Mouse (Mus musculus) lung, postnatal 25 days (tissue): ENCODE measurements around the gene Apoc3.

Experiments used
- DNase-seq: peaks from one replicate; pipeline ENCODE4 v3.0.0; 2022; ENCODE audit warnings: low spot score

The Apoc3 gene

DNA sequence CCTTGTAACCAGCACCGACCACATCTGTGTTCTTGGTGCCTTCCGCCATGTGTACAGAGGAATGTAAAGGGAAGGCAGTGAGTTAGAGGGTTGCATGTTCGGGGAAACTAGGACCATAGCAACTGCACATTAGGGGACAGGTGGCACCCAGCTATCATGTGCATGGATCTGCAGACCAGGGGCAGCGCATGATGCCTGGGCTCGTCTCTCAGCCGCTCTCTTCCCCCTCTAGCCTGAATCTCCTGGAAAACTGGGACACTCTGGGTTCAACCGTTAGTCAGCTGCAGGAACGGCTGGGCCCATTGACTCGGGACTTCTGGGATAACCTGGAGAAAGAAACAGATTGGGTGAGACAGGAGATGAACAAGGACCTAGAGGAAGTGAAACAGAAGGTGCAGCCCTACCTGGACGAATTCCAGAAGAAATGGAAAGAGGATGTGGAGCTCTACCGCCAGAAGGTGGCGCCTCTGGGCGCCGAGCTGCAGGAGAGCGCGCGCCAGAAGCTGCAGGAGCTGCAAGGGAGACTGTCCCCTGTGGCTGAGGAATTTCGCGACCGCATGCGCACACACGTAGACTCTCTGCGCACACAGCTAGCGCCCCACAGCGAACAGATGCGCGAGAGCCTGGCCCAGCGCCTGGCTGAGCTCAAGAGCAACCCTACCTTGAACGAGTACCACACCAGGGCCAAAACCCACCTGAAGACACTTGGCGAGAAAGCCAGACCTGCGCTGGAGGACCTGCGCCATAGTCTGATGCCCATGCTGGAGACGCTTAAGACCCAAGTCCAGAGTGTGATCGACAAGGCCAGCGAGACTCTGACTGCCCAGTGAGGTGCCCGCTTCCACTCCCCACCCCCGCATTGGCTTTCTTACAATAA, 5.6 kb downstream of the Apoc3 start:
- peak; percentile 82 for DNase-seq

DNA sequence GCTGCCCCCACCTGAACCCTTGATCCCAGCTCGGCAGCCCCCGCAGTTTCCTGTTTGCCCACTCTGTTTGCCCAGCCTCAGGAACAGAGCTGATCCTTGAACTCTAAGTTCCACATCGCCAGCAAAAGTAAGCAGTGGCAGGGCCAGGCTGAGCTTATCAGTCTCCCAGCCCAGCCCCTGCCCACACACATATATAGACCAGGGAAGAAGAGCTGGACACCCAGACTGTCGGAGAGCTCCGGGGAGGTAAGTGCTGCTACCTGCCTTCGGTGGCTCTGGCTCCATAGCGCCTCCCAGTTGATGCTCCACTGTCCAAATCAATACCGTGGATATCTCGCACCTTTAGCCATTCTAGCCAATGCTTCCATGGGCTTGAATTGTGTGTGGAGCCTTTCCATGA, 6.9 kb downstream of the Apoc3 start, which contains the start of gene Apoa1:
Apoa1 (plus strand) TSS at position 90 of the 400 bp plus-strand sequence.
- no peak for DNase-seq

DNA sequence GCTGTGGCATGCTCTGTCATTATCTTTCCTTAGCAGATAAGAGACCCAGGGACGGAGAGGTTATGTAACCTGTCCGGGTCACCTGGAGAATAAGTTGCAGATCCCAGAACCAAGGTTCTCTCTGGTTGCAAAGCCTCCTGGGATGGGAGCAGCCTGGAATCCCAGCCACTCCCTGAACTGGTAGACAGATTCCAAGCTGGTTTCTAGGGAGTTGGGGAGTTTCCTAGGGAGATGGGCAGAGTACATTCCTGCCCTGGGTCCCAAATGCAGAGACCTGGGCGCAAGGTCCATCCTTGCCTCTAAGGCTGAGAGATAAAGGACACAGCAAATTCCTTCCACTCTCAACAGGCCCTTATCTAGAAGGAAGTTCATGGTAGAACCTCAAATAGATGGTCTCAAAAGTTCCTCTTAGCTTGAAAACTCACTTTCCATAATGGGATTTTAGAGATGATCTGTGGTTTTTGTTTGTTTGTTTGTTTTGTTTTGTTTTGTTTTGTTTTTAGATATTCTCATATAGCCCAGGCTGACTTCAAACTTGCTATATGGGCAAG, 8.3 kb downstream of the Apoc3 start:
- DNase-seq, result no peak

DNA sequence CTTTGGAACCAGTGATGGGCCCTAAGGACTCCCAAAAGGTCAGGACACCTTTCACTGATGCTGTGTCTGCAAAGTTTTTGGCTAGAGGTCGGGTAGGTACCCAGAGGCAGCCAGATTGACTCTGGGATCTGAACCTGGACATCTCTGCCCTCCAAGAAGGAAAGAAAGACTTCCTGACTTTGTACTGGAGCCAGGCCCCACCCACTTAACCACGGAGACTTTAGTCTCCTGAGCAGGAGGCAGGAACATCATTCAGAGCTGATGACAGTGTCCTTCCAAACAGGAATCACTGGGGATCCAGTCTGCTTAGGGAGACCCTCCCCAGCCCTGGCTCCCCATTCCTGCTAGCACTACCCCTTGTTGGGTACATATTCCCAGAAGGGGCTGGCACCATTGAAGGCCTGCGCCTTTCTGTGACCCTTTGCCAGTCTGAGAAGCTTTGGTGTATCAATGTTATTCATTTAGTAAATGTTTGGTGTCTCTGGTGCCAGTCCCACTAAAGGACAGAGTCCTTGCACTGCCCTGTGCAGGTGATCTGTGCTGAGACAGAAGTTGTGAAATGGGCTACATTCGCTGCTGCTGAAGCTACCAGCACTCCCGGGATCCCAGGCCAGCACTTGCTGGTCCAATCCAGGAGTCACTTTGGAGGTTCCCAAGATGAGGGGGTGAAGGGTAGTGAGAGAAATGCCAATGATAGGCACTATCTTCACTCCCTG, 10.3 kb downstream of the Apoc3 start:
- no peak for DNase-seq

DNA sequence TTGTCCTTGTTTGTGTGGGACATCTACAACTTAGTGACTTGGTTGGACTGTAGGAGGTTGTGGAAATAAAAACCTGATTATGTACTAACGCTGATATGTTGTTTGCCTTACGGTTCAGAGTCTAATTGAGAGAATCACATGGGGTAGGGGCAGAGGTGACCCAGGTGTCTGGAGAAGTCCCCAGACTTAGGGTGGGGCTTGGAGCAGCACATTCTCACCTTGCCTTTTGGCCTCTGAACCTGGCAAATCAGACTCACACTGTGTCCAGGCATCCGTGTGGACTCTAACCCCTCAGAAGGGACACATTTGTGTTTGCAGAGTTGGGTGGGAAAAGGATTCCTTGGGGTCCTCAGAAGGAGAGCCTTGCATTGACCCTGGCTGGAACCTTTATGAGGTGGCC, 11.3 kb downstream of the Apoc3 start:
- no peak for DNase-seq

DNA sequence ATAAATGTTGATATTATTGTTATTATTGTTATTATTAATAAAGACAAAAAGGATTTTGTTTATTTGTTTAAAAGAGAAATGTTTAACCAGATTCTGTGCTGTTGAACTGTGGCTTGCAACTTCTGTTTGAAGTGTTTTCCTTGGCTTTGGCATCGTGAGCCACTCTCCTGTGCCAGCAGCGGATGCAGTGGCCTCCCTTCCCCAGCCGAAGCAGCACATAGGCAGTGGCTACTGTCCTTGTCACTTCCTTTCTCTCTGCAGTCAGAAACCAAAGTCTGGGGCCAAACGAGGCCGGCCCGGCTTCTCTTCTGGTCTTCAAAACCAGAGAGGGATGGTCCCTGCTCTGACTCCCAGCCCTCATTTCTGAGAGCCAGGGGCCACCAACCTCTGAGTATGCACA, 12.3 kb downstream of the Apoc3 start:
- peak; percentile 8 for DNase-seq

DNA sequence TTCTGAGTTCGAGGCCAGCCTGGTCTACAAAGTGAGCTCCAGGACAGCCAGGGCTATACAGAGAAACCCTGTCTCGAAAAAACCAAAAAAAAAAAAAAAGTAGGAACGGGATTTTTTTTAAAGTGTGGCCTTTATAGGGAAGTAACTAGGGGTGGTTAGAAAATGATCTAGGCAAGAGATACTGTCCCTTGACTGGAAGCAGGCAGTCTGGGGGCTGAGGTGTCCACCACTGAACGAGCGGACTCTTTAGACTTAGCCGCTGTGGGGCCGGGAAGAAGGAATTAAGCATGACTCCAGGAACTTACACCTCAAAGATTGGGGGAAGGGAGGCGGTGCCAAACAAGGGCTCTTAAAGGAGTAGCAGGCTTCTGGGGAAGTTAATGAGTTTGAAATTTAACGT, 17.3 kb downstream of the Apoc3 start:
- no peak for DNase-seq

DNA sequence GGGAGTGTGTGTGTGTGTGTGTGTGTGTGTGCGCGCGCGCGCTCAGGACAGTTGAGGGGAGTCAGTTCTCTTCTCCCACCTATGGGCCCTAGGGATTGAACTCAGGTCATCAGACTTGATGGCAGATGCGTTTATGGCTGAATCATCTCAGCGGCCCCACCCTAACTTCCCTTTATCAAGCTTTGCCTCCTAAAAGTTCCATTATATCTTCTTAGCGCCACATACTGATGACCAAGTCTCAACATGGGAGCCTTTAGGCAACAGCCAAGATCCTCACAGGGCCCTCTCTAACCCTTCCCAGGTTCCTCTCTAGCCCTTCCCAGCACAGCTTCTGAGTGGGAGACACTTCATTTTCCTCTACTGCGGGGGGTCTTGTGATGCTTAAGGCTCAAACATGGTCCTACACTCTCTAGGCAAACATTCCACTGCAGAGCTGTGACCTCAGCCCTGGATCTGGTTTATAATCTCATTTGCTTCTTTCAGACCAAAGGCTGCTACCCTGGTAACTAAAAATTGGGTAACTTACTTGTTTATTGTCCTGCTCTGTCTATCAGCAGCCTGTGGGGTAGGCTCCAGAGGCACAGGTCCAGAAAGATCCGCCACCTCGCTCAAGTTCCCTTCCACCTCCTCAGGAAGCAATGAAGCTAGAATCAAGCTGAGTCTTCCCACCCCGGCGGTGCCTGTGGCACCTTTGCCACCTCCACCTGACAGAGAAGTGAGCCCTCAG, 18.5 kb downstream of the Apoc3 start:
- DNase-seq, result no peak

DNA sequence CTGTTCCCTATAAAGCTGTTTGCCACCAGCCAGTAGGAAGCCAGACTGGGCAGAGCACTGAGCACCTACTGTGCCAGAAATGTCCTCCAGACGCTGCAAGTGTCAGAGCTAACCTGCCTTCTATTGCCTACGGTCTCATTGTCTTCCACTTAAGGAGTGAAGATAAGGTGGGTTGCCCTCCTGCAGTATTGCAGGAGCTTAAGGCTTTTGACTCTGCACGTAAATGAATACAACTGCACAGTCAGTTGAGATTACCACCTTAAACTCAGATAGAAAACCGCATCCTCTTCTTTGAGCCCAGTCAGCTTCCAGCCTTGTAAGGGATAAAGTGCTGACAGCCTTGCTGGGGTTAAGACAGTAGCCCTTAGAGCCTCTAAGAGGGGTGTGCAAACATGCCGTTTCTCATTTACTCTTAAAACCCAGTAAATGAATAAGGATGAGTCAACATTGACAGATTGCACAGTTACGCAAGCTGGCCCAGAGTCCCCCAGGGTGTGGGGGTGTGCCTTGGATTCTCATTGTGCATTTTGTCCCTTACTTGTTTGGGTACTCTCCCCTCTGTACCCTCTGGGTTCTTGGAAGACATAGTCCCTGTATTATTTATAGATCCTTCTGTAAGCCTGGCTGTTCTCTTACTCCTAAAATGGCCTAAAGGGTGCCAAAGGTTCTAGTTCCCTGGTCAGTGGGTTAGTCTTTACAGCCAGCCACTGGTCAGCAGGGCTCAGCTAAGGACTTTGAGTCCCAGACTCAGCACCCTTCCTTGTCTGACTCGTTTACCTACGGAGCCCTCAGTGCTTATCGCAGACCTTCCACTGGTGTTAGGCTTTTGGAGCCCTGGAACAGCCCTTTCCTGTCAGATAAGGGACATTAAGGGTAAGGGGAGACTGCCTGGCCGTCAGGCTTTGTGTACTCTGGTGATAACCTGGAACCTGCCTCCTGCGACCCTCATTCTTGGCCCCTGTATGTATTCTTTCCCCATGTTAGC, 19.8 kb downstream of the Apoc3 start:
- peak; percentile 8 for DNase-seq

DNA sequence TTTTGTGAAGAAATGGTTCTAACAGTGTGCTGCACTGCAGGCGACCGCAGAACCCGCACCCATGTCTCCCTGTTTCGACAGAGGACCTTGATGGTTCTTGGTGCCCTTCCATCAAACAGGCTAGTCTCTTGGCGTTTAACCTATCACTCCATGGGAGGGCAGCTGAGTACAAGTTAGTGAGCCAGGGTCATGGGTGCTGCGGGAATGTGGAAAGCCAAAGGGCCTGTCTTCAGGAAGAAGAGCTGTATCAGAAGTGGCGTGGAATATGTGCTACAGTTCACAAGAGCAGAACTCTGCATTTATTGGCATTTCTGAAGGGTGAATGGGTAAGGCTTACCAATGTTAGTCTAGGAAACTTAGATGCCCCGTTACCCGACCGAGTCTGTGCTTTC, 20.5 kb downstream of the Apoc3 start:
- no peak for DNase-seq

DNA sequence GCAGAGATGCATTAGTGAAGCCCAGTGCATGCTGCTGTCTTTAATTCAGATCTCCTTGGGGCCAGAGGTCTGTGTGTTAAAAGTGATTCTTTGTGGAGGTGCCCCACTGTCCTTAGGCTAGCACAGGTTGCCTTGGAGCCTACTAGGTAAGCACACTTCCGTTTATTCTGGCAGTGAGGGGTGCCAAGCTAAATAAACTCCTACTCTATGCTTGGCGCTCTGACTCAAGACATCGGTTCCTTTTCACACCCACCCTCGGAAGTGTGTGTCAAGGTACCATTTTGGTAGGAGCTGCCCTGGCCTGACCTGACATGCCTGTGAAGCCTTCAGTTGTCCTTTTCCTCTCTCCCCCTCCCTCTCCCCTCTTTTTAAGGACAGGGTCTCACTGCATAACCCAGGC, 21.2 kb downstream of the Apoc3 start:
- peak; percentile 16 for DNase-seq

DNA sequence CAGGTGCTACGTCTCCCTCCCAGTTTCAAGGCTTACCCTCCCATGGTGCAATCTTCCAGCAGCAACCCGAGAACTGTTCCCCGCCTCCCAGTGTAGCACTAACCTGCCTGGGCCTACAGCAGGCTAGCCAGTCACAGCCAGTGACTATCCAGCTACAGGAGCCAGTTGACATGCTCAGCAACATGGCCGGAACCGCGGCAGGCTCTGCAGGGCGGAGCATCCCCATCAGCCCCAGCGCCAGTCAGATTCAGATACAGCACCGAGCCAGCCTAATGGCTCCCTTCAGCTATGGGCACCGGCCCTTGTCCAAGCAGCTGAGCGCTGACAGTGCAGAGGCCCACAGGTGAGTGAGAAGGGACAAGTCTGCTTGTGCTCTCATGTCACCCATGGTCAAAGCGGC, 25.0 kb downstream of the Apoc3 start:
- DNase-seq, result no peak

DNA sequence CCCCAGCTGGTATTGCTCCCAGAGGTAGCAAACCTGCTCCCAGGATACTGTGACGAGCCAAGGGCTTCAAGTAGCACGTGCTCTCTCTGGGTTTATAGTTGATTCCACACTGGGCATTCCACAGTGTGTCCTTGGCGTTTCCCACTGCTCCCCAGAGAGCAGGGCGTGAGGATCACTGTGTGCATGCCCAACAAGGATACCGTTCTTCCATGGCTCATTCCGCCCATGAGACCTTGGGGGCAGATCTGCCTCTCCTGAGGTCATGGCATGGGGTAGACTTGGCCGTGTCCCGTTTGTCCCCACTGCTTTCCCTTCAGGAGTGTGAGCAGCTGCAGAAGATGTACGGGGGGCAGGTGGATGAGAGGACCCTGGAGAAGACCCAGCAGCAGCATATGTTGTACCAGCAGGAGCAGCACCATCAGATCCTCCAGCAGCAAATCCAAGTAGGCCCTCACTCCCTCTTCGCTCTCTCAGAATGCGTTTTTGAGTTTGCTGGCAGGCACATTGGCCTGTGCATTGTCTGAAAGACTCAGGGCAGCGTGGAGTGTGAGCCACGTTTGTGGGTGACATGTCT, 26.9 kb downstream of the Apoc3 start:
- DNase-seq, result no peak

DNA sequence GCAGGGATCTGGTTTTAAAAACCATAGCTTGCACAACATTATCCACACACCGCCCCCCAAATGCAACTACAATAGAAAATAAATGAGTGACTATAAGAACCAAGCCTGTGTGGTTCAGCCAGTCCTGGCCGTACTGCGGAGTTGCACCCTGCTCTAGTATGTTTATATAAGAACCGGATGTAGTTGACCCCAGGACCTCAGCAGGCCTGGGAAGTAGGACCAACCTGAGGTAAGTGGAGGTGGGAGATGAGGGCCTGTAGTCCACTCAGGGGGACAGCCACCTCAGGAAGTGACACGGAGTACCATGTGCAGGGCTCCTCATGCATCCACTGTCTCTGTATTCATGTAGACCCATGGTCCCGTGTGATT, 28.0 kb downstream of the Apoc3 start:
- DNase-seq, result no peak

DNA sequence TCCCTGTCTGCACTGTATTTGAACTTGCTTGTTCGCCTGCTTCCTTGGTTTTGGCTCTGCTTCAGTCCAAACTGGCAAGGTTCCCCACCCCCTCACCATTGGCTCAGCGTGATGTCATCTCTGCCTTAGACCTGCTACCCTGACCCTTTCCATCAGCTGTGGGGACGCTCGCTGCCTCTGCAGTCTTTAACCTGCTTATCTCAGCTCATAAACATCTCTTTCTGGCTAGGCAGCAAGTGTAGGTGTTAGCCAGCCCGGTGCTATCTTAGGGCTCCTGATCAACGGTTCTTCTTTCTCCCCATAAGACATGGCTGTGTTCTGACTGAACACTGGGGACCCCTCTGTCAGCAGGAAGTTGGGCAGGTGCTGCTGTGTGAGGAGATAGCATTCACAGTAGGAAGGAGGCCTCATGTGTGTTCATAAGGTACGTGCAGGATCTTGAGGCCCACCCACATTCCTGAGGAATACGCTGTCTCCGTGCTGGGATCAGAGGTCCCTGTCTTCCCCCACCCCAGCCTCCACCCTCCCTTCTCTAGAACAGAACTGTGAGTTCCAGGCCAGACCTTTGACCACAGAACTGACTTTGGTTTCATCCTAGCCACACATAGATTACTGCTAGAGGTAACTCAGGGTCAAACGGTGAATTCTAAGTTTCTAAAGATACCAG, 28.5 kb downstream of the Apoc3 start:
- DNase-seq, result no peak

DNA sequence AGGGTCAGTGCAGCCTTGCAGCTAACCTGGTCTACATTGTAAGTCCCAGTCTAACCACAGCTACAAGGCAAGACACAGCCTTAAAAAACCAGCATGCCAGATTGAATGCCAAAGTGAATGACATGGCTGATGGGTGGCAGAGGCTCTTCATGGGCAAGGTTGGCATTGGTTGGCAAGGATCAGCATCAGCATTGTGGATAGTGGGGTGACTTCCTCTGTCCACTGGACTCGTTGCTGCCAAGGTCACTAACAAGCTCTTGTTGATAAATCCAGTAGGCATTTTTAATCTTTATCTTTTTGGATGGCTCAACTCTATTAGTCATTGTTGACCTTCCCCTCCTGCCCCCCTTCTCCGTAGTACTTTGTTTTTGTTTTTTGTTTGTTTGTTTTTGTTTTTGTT, 35.8 kb downstream of the Apoc3 start:
- no peak for DNase-seq

DNA sequence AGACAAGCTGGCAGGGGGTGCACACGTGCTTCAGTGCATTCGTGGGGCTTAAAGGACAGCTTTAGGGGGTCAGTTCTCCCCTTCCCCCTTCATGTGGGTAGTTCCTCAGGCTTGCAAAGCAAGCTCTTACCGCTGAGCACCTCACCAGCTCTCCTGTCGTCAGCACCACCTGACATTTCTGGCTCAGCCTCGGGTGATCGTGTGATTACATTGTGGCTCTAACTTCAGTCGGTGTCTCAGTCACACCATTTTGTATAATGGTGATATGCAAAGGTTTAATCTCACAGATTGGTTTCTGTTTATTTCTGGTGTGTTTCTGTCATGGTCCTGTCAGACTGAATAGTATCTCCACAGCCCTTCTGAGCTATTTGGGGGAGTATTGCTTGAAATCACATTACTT, 36.5 kb downstream of the Apoc3 start:
- no peak for DNase-seq

DNA sequence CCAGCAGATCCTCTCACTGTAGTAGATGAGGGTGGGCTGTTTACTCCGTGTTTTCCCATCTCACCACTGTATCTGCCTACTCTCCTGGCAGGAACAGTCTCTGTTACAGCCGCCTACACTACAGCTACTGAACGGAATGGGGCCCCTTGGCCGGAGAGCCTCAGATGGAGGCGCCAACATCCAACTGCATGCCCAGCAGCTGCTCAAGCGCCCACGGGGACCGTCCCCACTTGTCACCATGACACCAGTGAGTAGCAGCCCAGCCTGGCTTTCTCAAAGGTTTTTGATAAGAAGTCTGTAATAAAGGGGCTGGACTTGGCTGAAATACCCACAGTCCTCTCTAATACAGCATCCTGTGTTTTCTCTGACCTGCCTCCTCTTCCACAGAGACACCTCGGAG, 37.0 kb downstream of the Apoc3 start:
- no peak for DNase-seq

DNA sequence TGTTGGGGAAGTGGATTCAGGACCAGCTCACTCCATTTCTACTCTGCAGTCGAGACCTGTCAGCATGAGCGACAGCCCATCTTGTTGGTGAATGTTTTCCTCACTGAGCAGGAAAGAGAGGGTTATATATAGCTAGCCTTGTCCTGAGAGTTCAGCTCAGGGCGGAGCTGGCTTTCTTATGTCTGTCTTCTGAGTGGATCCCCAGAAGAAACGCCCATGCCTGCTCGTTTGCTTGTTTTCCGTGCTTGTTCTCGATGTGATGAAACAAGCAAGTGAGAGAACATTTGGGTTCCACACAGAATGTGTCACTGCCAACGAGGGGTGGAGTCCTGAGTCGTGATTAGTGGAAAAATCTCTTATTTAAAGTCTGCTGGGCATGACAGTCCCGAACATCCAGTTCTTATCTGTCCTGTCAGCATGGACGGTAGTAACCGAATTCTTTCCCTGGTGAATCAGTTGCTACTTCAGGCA, 38.7 kb downstream of the Apoc3 start:
- peak; percentile 75 for DNase-seq

DNA sequence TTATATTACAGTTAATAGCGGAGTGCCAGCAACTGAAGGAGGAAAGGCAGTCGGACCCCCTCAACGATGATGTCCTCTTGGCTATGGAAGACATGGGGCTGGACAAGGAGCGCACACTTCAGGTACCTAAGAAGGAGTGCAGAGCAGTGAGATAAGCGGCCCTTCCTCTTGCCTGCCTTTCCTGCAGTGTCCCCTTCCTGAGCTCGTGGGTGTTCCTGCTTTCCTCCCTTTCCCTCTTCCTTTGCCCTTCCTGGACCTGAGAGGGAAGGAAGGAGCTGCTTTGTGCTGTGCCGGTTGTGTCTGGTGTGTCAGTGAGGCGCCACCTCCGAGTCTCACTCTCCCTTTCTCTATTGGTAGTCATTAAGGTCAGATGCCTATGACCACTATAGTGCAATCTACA, 40.6 kb downstream of the Apoc3 start:
- no peak for DNase-seq
